Comparison of ENCODE assay signal across 23 mouse cellular contexts in the genomic region with DNA sequence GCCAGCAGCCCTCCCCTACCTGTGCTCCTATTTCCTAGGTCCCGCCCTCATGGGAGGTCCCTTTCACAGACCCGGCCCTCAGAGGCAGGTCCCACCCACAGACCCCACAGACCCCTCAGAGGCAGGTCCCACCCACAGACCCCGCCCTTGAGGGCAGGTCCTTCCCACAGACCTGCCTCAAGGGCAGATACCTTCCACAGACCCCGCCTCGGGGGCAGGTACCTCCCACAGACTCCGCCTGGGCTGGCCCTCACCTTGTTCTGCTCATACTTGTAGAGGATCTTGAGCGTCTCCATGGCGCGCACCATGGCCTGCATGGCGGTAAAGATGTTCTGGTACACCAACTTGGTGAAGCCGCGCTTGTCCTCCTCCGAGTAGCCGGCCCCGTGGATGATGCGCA. TPM values are rescaled to one million over a fixed set of nuclear protein-coding genes. Genes with fewer than 3 reads are reported as not detected.
DNase-seq lines count a peak whose midpoint lies in the region; ATAC-seq and TF ChIP-seq lines count a peak whose summit lies in the region.
"Had no signal": no experiment of that assay in that cellular context is flagged by ENCODE, and none has a peak within 500 bp of the region (broad histone marks: within the 10 kb centered on the region; RNA-seq: fewer than 3 reads in every experiment).

No protein-coding gene starts in this region.

- no peak overlapping the region for H3K9ac ChIP-seq in embryonic facial prominence, embryonic 11.5 days (replicated peaks; ENCODE audit: low read length)
- H3K9ac ChIP-seq in lung, embryonic 15.5 days: no peak overlapping the region
- H3K9ac ChIP-seq in stomach, postnatal 0 days (ENCODE audit: low read length): no peak overlapping the region
- H3K9ac ChIP-seq: forebrain, embryonic 12.5 days; heart, embryonic 12.5 days; hindbrain, embryonic 12.5 days; kidney, embryonic 15.5 days; limb, embryonic 12.5 days; liver, embryonic 13.5 days; midbrain, embryonic 12.5 days; neural tube, embryonic 13.5 days had no signal

- no peak overlapping the region for H3K4me3 ChIP-seq in embryonic facial prominence, embryonic 11.5 days (ENCODE audit: low read depth, low read length)
- no peak overlapping the region for H3K4me3 ChIP-seq in embryonic facial prominence, embryonic 10.5 days
- H3K4me3 ChIP-seq in lung, embryonic 15.5 days: no peak overlapping the region
- no peak overlapping the region for H3K4me3 ChIP-seq in stomach, postnatal 0 days (ENCODE audit: low read depth, low read length)
- H3K4me3 ChIP-seq: forebrain, embryonic 12.5 days; heart, embryonic 12.5 days; hindbrain, embryonic 12.5 days; kidney, embryonic 15.5 days; limb, embryonic 12.5 days; liver, embryonic 13.5 days; midbrain, embryonic 12.5 days; neural tube, embryonic 13.5 days had no signal

- H3K4me2 ChIP-seq in embryonic facial prominence, embryonic 11.5 days (ENCODE audit: low read depth, low read length): no peak overlapping the region
- no peak overlapping the region for H3K4me2 ChIP-seq in lung, embryonic 15.5 days
- H3K4me2 ChIP-seq in stomach, postnatal 0 days (replicated peaks; ENCODE audit: low read depth): no peak overlapping the region
- H3K4me2 ChIP-seq: forebrain, embryonic 12.5 days; heart, embryonic 12.5 days; hindbrain, embryonic 12.5 days; kidney, embryonic 15.5 days; limb, embryonic 12.5 days; liver, embryonic 13.5 days; midbrain, embryonic 12.5 days; neural tube, embryonic 13.5 days had no signal

- H3K27ac ChIP-seq in embryonic facial prominence, embryonic 11.5 days (replicated peaks; ENCODE audit: low read depth, low read length): no peak overlapping the region
- H3K27ac ChIP-seq in embryonic facial prominence, embryonic 10.5 days (replicated peaks): no peak overlapping the region
- H3K27ac ChIP-seq in lung, embryonic 15.5 days: no peak overlapping the region
- H3K27ac ChIP-seq in stomach, postnatal 0 days (replicated peaks): no peak overlapping the region
- H3K27ac ChIP-seq: forebrain, embryonic 12.5 days; hindbrain, embryonic 12.5 days; kidney, embryonic 15.5 days; limb, embryonic 12.5 days; liver, embryonic 13.5 days; macrophage; midbrain, embryonic 12.5 days; neural tube, embryonic 13.5 days had no signal

- DNase-seq in embryonic facial prominence, embryonic 11.5 days (ENCODE audit: low spot score): peak; percentile 6
- no peak for DNase-seq in embryonic facial prominence, embryonic 10.5 days (ENCODE audit: low spot score)
- DNase-seq in lung, postnatal 10 days: no peak
- peak; percentile 89 for DNase-seq in ZHBTc4 (ENCODE audit: low read depth, low spot score)
- DNase-seq in stomach, postnatal 0 days (ENCODE audit: low spot score): peak; percentile 51
- DNase-seq in adrenal gland, adult (ENCODE audit: inconsistent age in 2 of 2, low spot score in 1 of 2): no peak
- no peak for DNase-seq in adrenal gland, adult 8-10 months
- DNase-seq: adrenal gland, postnatal 10 days; cerebellum, adult 9-10 months; heart, adult 11 months; heart, postnatal 14 days; liver, embryonic 13.5 days; right cerebral cortex, adult 18-20 months; thymus, adult 2 months had no signal

- no peaks in the 10 kb centered on the region for H3K4me1 ChIP-seq in embryonic facial prominence, embryonic 11.5 days (ENCODE audit: control insufficient read depth, insufficient read depth, low read length)
- H3K4me1 ChIP-seq in embryonic facial prominence, embryonic 10.5 days: peaks cover 12% of the 10 kb centered on the region
- no peaks in the 10 kb centered on the region for H3K4me1 ChIP-seq in lung, embryonic 15.5 days
- no peaks in the 10 kb centered on the region for H3K4me1 ChIP-seq in stomach, postnatal 0 days (replicated peaks; ENCODE audit: control insufficient read depth, insufficient read depth)
- H3K4me1 ChIP-seq: forebrain, embryonic 12.5 days; limb, embryonic 12.5 days had no signal

- no peak for TF ChIP-seq CTCF in stomach, postnatal 0 days (IDR thresholded peaks at IDR 0.05; ENCODE audit: low read depth)

- no peaks in the 10 kb centered on the region for H3K27me3 ChIP-seq in embryonic facial prominence, embryonic 11.5 days (ENCODE audit: control insufficient read depth, insufficient read depth, low read length)
- H3K27me3 ChIP-seq in embryonic facial prominence, embryonic 10.5 days (replicated peaks; ENCODE audit: low read depth, poor library complexity, severe bottlenecking): no peaks in the 10 kb centered on the region
- H3K27me3 ChIP-seq in lung, embryonic 15.5 days: no peaks in the 10 kb centered on the region
- H3K27me3 ChIP-seq in stomach, postnatal 0 days (ENCODE audit: control insufficient read depth, insufficient read depth, low read length): no peaks in the 10 kb centered on the region
- H3K27me3 ChIP-seq: forebrain, embryonic 12.5 days; heart, embryonic 12.5 days; hindbrain, embryonic 12.5 days; kidney, embryonic 15.5 days; limb, embryonic 12.5 days; liver, embryonic 13.5 days; midbrain, embryonic 12.5 days; neural tube, embryonic 13.5 days had no signal

- no peak for TF ChIP-seq EP300 in stomach, postnatal 0 days (optimal IDR thresholded peaks at IDR 0.05)

- H3K36me3 ChIP-seq in embryonic facial prominence, embryonic 11.5 days (replicated peaks; ENCODE audit: control insufficient read depth, insufficient read depth, low read depth, low read length): peaks cover 6% of the 10 kb centered on the region
- H3K36me3 ChIP-seq in embryonic facial prominence, embryonic 10.5 days (replicated peaks): peaks cover 85% of the 10 kb centered on the region
- peaks cover 31% of the 10 kb centered on the region for H3K36me3 ChIP-seq in lung, embryonic 15.5 days
- peaks cover 4% of the 10 kb centered on the region for H3K36me3 ChIP-seq in stomach, postnatal 0 days (ENCODE audit: control insufficient read depth, insufficient read depth, low read length)

- 60% methylated on average over 16 of the region's 16 CpGs for WGBS in embryonic facial prominence, embryonic 11.5 days
- 59% methylated on average over 16 of the region's 16 CpGs for WGBS in embryonic facial prominence, embryonic 10.5 days
- 53% methylated on average over 16 of the region's 16 CpGs for WGBS in lung, embryonic 15.5 days
- WGBS in stomach, postnatal 0 days: 49% methylated on average over 16 of the region's 16 CpGs

- H3K9me3 ChIP-seq in embryonic facial prominence, embryonic 11.5 days (replicated peaks; ENCODE audit: control insufficient read depth, low read length): no peaks in the 10 kb centered on the region
- no peaks in the 10 kb centered on the region for H3K9me3 ChIP-seq in embryonic facial prominence, embryonic 10.5 days
- H3K9me3 ChIP-seq in lung, embryonic 15.5 days: no peaks in the 10 kb centered on the region
- H3K9me3 ChIP-seq in stomach, postnatal 0 days (ENCODE audit: control insufficient read depth, low read length): no peaks in the 10 kb centered on the region
- H3K9me3 ChIP-seq: forebrain, embryonic 12.5 days; heart, embryonic 12.5 days; hindbrain, embryonic 12.5 days; kidney, embryonic 15.5 days; limb, embryonic 12.5 days; liver, embryonic 13.5 days; midbrain, embryonic 12.5 days; neural tube, embryonic 13.5 days had no signal

- ATAC-seq in embryonic facial prominence, embryonic 11.5 days (replicated peaks; ENCODE audit: insufficient number of reproducible peaks, low FRiP score, low TSS enrichment, low read depth): no peak
- ATAC-seq in lung, embryonic 15.5 days (ENCODE audit: borderline replicate concordance, extremely low read depth, low FRiP score, low TSS enrichment): 0 out of 2 replicates have a peak, but pooled peaks have one; percentile 24
- ATAC-seq in stomach, postnatal 0 days (ENCODE audit: low FRiP score, low TSS enrichment): peak; percentile 26; the same call in 1 of the 2 replicates

RNA-seq across cellular contexts. Expression of gene Gna11, which starts 10.2 kb away (rescaled TPM):
- polyA plus RNA-seq in embryonic facial prominence, embryonic 11.5 days (2014; fragmentation: Nextera tagmentation; extraction: Ambion mirVana): 62.0 and 68.6 TPM in 2 replicates
- polyA plus RNA-seq in embryonic facial prominence, embryonic 10.5 days (2016; fragmentation: Nextera tagmentation; extraction: Ambion mirVana): 79.0 and 80.4 TPM in 2 replicates
- polyA plus RNA-seq in lung, embryonic 15.5 days (2015; fragmentation: Nextera tagmentation; extraction: Ambion mirVana): 72.7 and 74.2 TPM in 2 replicates
- 62.5 and 70.7 TPM in 2 replicates for polyA plus RNA-seq in stomach, postnatal 0 days (2015; fragmentation: Nextera tagmentation; extraction: Ambion mirVana)
- total RNA-seq in adrenal gland, adult 8-10 months (2022): 100 to 1,000 TPM in 2 of 4 experiments, 10 to 100 TPM in 2; 90.2 to 105 (median 98.1) TPM

RNA-seq across cellular contexts. Expression of gene Gna15, which starts 10.8 kb away (rescaled TPM):
- polyA plus RNA-seq in embryonic facial prominence, embryonic 11.5 days (2014; fragmentation: Nextera tagmentation; extraction: Ambion mirVana): 0.77 and 0.92 TPM in 2 replicates
- 1.2 and 1.3 TPM in 2 replicates for polyA plus RNA-seq in embryonic facial prominence, embryonic 10.5 days (2016; fragmentation: Nextera tagmentation; extraction: Ambion mirVana)
- 1.7 and 1.8 TPM in 2 replicates for polyA plus RNA-seq in lung, embryonic 15.5 days (2015; fragmentation: Nextera tagmentation; extraction: Ambion mirVana)
- polyA plus RNA-seq in stomach, postnatal 0 days (2015; fragmentation: Nextera tagmentation; extraction: Ambion mirVana): 9.8 and 10.1 TPM in 2 replicates
- 1 to 10 TPM in 3 of 4 experiments, under 1 TPM in 1; 0.70 to 2.2 (median 1.6) TPM for total RNA-seq in adrenal gland, adult 8-10 months (2022)

RNA-seq across cellular contexts. Expression of gene Aes, which starts 24.5 kb away (rescaled TPM):
- 303 and 321 TPM in 2 replicates for polyA plus RNA-seq in embryonic facial prominence, embryonic 11.5 days (2014; fragmentation: Nextera tagmentation; extraction: Ambion mirVana)
- 266 and 347 TPM in 2 replicates for polyA plus RNA-seq in embryonic facial prominence, embryonic 10.5 days (2016; fragmentation: Nextera tagmentation; extraction: Ambion mirVana)
- polyA plus RNA-seq in lung, embryonic 15.5 days (2015; fragmentation: Nextera tagmentation; extraction: Ambion mirVana): 662 and 670 TPM in 2 replicates
- polyA plus RNA-seq in stomach, postnatal 0 days (2015; fragmentation: Nextera tagmentation; extraction: Ambion mirVana): 429 and 495 TPM in 2 replicates
- total RNA-seq in adrenal gland, adult 8-10 months (2022): 1,000 to 10,000 TPM in 3 of 4 experiments, 100 to 1,000 TPM in 1; 989 to 1,424 (median 1,166) TPM

RNA-seq across cellular contexts. Expression of gene S1pr4, which starts 34.9 kb away (rescaled TPM):
- polyA plus RNA-seq in embryonic facial prominence, embryonic 11.5 days (2014; fragmentation: Nextera tagmentation; extraction: Ambion mirVana): 0.20 and 0.31 TPM in 2 replicates
- 0.28 and 0.51 TPM in 2 replicates for polyA plus RNA-seq in embryonic facial prominence, embryonic 10.5 days (2016; fragmentation: Nextera tagmentation; extraction: Ambion mirVana)
- polyA plus RNA-seq in lung, embryonic 15.5 days (2015; fragmentation: Nextera tagmentation; extraction: Ambion mirVana): 2.5 and 3.6 TPM in 2 replicates
- 1.0 and 1.5 TPM in 2 replicates for polyA plus RNA-seq in stomach, postnatal 0 days (2015; fragmentation: Nextera tagmentation; extraction: Ambion mirVana)
- 1 to 10 TPM in 2 of 4 experiments, under 1 TPM in 2; 0.56 to 1.7 (median 0.92) TPM for total RNA-seq in adrenal gland, adult 8-10 months (2022)

RNA-seq across cellular contexts. Expression of gene Ncln, which starts 38.6 kb away (rescaled TPM):
- polyA plus RNA-seq in embryonic facial prominence, embryonic 11.5 days (2014; fragmentation: Nextera tagmentation; extraction: Ambion mirVana): 31.9 and 44.2 TPM in 2 replicates
- polyA plus RNA-seq in embryonic facial prominence, embryonic 10.5 days (2016; fragmentation: Nextera tagmentation; extraction: Ambion mirVana): 85.2 and 94.3 TPM in 2 replicates
- polyA plus RNA-seq in lung, embryonic 15.5 days (2015; fragmentation: Nextera tagmentation; extraction: Ambion mirVana): 81.8 and 82.8 TPM in 2 replicates
- polyA plus RNA-seq in stomach, postnatal 0 days (2015; fragmentation: Nextera tagmentation; extraction: Ambion mirVana): 37.0 and 38.3 TPM in 2 replicates
- 100 to 1,000 TPM; 115 to 136 (median 123) TPM for total RNA-seq in adrenal gland, adult 8-10 months (2022)

Comparison
In these comparisons a context has a peak if more than half of its experiments do, and no peak if none do; other contexts are left out.
1. DNase-seq: peak in embryonic facial prominence, embryonic 11.5 days (single experiment), ZHBTc4 (single experiment) and stomach, postnatal 0 days (single experiment); none in embryonic facial prominence, embryonic 10.5 days (single experiment), lung, postnatal 10 days (single experiment), adrenal gland, adult (0 of 2) and adrenal gland, adult 8-10 months (single experiment).